Mouse (Mus musculus): ENCODE data around the gene Vps53.
A peak's percentile ranks its signal among the peaks of the same experiment; 100 is the strongest.

Gene Vps53

GRCm38 (mm10) chr11:76110416-76110815, 69.0 kb downstream of the Vps53 start:
- no peak for DNase-seq (ENCODE audit: low read depth, low spot score)

GRCm38 (mm10) chr11:76106551-76107496, 72.6 kb downstream of the Vps53 start:
- no peak for DNase-seq (ENCODE audit: low read depth, low spot score)

GRCm38 (mm10) chr11:76101154-76101553, 78.3 kb downstream of the Vps53 start:
- no peak for DNase-seq (ENCODE audit: low read depth, low spot score)

GRCm38 (mm10) chr11:76099193-76099975, 80.1 kb downstream of the Vps53 start:
- DNase-seq (ENCODE audit: low read depth, low spot score), result no peak

- DNase-seq (ENCODE audit: low read depth, low spot score), result no peak
Observed at GRCm38 (mm10) chr11:76093610-76094009, 85.8 kb downstream of the Vps53 start.

- no peak for DNase-seq (ENCODE audit: low read depth, low spot score)
Observed at GRCm38 (mm10) chr11:76089776-76090175, 89.7 kb downstream of the Vps53 start.

GRCm38 (mm10) chr11:76088506-76088905, 90.9 kb downstream of the Vps53 start:
- DNase-seq (ENCODE audit: low read depth, low spot score), result no peak

- peak; percentile 67 for DNase-seq (ENCODE audit: low read depth, low spot score)
Observed at GRCm38 (mm10) chr11:76085898-76086591, 93.4 kb downstream of the Vps53 start.

- no peak for DNase-seq (ENCODE audit: low read depth, low spot score)
Observed at GRCm38 (mm10) chr11:76084943-76085342, 94.5 kb downstream of the Vps53 start.

GRCm38 (mm10) chr11:76083941-76084367, 95.5 kb downstream of the Vps53 start:
- no peak for DNase-seq (ENCODE audit: low read depth, low spot score)

- DNase-seq (ENCODE audit: low read depth, low spot score), result no peak
Observed at GRCm38 (mm10) chr11:76081048-76081640, 98.3 kb downstream of the Vps53 start.

GRCm38 (mm10) chr11:76080293-76080692, 99.2 kb downstream of the Vps53 start:
- DNase-seq (ENCODE audit: low read depth, low spot score), result no peak

GRCm38 (mm10) chr11:76077341-76077740, 102.1 kb downstream of the Vps53 start:
- no peak for DNase-seq (ENCODE audit: low read depth, low spot score)

- DNase-seq (ENCODE audit: low read depth, low spot score), result no peak
Observed at GRCm38 (mm10) chr11:76074296-76075093, 105.0 kb downstream of the Vps53 start.

- DNase-seq (ENCODE audit: low read depth, low spot score), result no peak
Observed at GRCm38 (mm10) chr11:76069816-76070215, 109.6 kb downstream of the Vps53 start.

GRCm38 (mm10) chr11:76066563-76067156, 112.8 kb downstream of the Vps53 start:
- DNase-seq (ENCODE audit: low read depth, low spot score), result no peak

GRCm38 (mm10) chr11:76065521-76066095, 113.8 kb downstream of the Vps53 start:
- no peak for DNase-seq (ENCODE audit: low read depth, low spot score)

GRCm38 (mm10) chr11:76064411-76064810, 115.0 kb downstream of the Vps53 start:
- no peak for DNase-seq (ENCODE audit: low read depth, low spot score)

- no peak for DNase-seq (ENCODE audit: low read depth, low spot score)
Observed at GRCm38 (mm10) chr11:76060906-76061305, 118.5 kb downstream of the Vps53 start.

- DNase-seq (ENCODE audit: low read depth, low spot score), result no peak
Observed at GRCm38 (mm10) chr11:76059971-76060370, 119.5 kb downstream of the Vps53 start.

All from CD4-positive, CD25-positive, alpha-beta regulatory T cell, adult 2 months (primary cell).